Mouse (Mus musculus) heart, postnatal 14 days (tissue): Measurements from ENCODE around the gene Hsf5. TPM values are rescaled to one million over a fixed set of nuclear protein-coding genes. Genes with fewer than 3 reads are reported as not detected.

Experiments used
- DNase-seq, 2 experiments: peaks; one replicate each; pipeline ENCODE4 v3.0.0; 2021 to 2022
- intact Hi-C: fragments of 180-260 bp; cut with DNase I; formaldehyde crosslinking; loops from one replicate; pipeline ENCODE4 v1.15.1; 2025
- total RNA-seq, 2 experiments: library from RNA; stranded (reverse); gene quantifications; 2 replicates each; pipeline ENCODE4 v1.2.3; 2021

Gene Hsf5
- total RNA-seq, 2 experiments from 2014 or later: 0.07 TPM; not detected in 1

DNA sequence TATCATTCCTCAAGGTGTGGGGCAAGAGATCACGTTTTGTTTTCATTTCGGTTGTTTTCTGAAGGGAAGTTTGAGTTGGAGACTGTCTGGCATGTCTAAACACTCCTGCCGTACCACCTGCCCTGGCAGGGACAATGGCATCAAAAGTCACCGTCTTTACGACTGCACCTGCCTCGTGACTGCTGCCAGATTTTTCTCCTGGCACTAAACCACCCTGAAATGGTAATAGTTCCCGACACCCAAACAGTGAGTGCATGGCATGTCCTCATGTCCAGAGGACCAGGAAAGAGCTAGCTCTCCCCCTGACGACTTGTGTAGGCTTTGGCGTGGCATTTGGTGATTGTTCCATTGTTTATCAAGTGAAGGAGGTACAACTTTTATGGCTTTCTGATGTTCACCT lies 63.8 kb downstream of the Hsf5 start:
- DNase-seq: no peak
- intact Hi-C loops: no loop called here

GRCm38 (mm10) chr11:87682096-87682495 lies 65.1 kb downstream of the Hsf5 start:
- DNase-seq: no peak
- intact Hi-C loops: no loop called here

- intact Hi-C loops: no loop called here
- no peak for DNase-seq
Observed at GRCm38 (mm10) chr11:87682838-87683571, 66.0 kb downstream of the Hsf5 start.

GRCm38 (mm10) chr11:87686407-87686806 lies 69.4 kb downstream of the Hsf5 start:
- intact Hi-C loops: no loop called here
- DNase-seq: no peak

DNA sequence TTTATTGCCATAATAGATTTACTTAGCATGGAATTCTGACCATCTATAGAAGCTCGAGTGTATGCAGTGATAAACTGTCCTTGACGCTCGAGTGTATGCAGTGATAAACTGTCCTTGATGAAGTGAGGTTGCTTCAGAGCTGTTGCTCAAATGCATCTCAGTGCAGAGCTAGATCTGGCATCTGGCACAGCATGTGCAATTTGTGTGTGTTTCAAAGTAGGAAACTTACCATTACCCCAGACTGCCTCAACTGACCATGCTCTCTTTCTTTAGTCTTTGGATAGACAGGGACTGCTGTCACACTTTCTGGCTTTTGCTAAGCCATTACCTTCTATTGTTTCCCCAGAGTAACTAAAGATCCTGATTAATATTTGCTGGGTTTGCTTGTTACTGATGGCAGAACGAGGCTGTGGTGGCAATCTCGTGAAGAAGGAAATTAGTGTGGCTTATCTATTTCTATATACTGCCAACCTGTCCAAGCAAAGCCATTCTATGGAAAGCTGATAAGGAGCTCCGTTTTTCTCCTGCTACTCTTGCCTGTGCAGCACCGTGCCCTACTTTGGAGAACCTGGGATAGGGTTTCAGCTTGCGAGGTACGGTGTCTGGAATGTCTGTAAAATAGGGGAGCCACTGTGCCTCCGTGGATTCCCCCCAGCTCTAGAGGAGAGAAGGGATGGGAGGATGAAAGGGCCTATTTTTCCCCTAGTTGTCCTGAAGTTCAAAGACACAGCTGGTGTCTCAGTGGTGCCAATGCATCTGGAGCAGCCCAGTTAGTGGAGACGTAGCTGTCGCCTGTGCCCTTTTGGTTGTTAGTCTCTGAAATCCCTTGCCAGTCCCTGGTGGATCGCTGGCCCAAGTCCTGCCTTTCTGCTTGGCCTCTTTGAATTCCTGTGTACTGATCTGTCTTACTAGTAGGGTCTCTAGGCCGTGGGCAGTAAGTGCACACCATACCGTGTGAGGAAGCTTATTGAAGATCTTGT lies 70.6 kb downstream of the Hsf5 start:
- DNase-seq: no peak
- intact Hi-C loops: no loop called here

DNA sequence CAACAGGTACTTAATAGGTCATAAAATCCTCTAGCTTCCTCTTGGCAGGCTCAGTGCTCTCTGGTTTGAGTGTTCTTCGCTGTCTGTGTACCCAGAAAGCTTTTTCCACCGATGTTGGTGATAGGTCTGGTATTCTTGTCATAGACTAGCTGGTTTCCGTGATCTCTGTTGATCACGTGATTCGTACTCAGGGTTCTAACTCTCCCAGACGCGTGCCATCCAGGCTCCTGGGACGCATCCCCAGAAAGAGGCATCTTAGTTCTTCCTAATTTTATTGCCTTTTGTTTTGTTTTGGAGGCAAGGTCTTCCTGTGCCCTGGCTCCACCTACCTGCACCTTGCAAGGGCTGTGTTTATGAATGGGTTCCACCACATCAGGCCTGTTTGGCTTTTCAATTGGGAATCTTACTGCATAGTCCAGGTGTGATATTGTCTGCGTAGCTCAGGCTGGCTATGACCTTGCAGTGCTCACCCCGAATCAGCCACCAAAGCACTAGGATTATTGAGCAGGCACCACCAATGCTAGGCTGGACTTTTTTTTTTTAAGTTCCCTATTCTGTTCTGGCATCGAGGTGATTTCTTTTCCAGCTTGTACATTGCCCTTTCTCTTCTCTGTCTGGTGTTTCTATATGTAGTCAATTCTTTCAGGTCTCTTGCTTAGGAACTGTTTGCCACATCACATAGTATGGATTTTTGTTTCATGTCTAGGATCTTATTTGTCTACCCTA lies 71.7 kb downstream of the Hsf5 start:
- no peak for DNase-seq
- intact Hi-C loops: no loop called here

- DNase-seq: no peak
- intact Hi-C loops: no loop called here
Observed at GRCm38 (mm10) chr11:87689402-87689808, 72.4 kb downstream of the Hsf5 start.

GRCm38 (mm10) chr11:87690054-87690740 lies 73.2 kb downstream of the Hsf5 start:
- DNase-seq: no peak
- intact Hi-C loops: no loop called here

GRCm38 (mm10) chr11:87697131-87697682 lies 80.2 kb downstream of the Hsf5 start:
- intact Hi-C loops: no loop called here
- no peak for DNase-seq

DNA sequence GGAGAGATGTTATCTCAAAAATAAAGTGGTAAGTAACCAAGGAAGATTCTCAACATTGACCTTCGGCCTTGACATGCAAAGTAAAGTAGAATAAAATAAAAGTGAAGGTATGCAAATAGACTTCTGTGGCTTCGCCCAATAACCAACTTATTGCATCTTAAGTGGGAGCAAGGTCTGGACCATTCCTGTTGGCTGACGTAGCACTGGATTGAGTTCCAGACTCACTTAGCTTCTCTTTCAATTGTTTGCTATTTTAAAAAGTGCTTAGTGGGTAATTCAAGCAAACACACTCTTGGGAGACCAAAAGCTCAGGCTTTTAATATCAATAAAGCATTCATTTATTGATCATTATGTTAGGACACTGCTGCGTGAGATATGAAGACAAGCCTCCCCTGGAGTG lies 81.2 kb downstream of the Hsf5 start:
- no peak for DNase-seq
- intact Hi-C loops: no loop called here

DNA sequence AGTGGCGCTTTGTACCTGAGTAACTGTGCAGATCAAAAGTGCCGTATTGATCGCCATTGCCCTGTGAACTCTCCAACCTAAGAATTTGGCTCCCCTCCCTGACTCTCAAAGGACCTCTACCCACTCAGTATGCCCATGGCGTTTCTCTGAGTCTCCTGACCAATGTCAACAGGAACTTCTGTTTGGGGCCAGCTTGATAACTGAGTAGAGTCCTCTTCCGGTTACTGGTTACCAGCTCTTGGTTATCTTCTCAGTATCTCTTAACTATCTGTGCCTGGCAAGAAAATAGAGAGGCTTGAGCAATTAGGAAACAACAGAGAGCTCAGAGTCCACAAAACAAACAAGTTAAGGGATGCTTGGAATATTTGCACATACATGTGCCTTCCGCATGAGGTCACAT lies 84.1 kb downstream of the Hsf5 start:
- intact Hi-C loops: no loop called here
- no peak for DNase-seq

DNA sequence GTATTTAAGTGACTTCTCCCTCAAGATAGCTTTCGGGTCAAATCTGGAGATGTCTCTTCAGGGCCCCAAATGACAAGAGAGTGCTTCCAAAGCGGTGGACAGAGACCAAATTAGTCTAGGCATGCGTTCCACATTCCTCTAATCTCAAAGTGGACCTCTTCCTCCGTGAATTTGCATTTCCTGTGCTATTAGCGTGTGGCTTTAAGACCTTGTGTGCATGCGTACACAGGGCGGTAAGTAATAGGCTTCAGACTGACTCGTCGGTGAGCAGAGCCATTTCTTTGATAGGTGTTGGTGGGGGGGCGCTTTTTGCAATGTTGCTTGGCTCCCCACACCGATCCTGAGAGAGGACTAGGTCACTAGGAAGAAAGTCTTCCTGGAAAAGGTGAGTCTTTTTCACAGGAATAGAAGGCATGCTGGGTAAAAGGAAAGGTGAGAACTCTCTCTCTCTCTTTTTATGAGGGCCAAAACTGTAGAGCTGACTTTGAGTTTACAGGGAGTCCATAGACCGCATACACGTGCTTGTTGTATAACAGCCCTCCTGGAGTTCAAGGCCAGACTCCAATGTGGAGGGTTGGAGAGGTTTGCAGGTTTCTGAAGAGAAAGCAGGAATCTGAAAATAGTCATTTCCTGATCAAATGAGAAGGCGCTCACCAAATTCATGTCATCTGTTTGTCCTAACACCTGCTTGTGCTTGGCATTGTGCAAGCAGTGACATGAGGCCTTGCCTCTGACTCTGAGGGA lies 85.1 kb downstream of the Hsf5 start:
- intact Hi-C loops: no loop called here
- no peak for DNase-seq

- no peak for DNase-seq
- intact Hi-C loops: no loop called here
Observed at GRCm38 (mm10) chr11:87703654-87704053, 86.7 kb downstream of the Hsf5 start.

DNA sequence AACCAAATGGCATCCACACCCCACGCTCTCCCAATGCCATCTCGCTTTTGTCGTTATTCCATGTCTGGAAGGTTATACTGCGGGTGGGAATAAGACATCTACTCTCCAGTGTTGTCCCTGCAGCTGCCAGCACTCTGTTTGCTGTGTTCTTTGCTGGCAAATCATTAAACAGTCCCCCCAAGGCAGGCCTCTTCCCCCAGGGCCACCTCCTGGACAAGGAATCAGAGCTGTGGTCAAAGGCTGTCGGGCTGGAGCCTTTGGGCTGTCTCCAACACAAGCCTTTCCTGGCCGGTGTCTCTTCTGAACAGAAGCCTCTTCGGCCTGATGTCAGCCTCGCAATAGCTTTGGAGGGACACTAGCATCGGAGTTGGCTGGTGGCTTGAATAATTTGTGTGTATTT lies 87.3 kb downstream of the Hsf5 start:
- intact Hi-C loops: no loop called here
- no peak for DNase-seq

- no peak for DNase-seq
- intact Hi-C loops: no loop called here
Observed at GRCm38 (mm10) chr11:87707570-87707969, 90.6 kb downstream of the Hsf5 start.

- no peak for DNase-seq
- intact Hi-C loops: no loop called here
Observed at GRCm38 (mm10) chr11:87708979-87709378, 92.0 kb downstream of the Hsf5 start.
